ENCODE assay signal across 8 mouse cellular contexts in genomic region chr4:122955412-122956136, GRCm38 (mm10). TPM values are rescaled to one million over a fixed set of nuclear protein-coding genes. Genes with fewer than 3 reads are reported as not detected.
A peak's percentile ranks its signal among the peaks of the same experiment; 100 is the strongest.
DNase-seq lines count a peak whose midpoint lies in the region; ATAC-seq lines count a peak whose summit lies in the region.

No protein-coding gene starts in this region.

- peak overlapping the region; percentile 60 for H3K4me2 ChIP-seq in embryonic facial prominence, embryonic 13.5 days
- H3K4me2 ChIP-seq in limb, embryonic 13.5 days (replicated peaks): peak overlapping the region; percentile 55
- H3K4me2 ChIP-seq in midbrain, embryonic 15.5 days: peak overlapping the region; percentile 49

- 8% methylated on average over 17 of the region's 17 CpGs for WGBS in embryonic facial prominence, embryonic 13.5 days
- WGBS in limb, embryonic 13.5 days: 5% methylated on average over 17 of the region's 17 CpGs
- 11% methylated on average over 16 of the region's 17 CpGs for WGBS in midbrain, embryonic 15.5 days

- peak overlapping the region; percentile 62 for H3K9ac ChIP-seq in embryonic facial prominence, embryonic 13.5 days
- H3K9ac ChIP-seq in limb, embryonic 13.5 days: no peak overlapping the region; the same call in none of the 2 replicates
- H3K9ac ChIP-seq in midbrain, embryonic 15.5 days: peak overlapping the region; percentile 23

- ATAC-seq in embryonic facial prominence, embryonic 13.5 days (ENCODE audit: insufficient number of reproducible peaks, insufficient read depth, low FRiP score, low TSS enrichment, low read depth): peak; percentile 95
- peak; percentile 90 for ATAC-seq in limb, embryonic 13.5 days (ENCODE audit: low FRiP score, low read depth)
- peak; percentile 93 for ATAC-seq in midbrain, embryonic 15.5 days (replicated peaks)

- H3K27me3 ChIP-seq in embryonic facial prominence, embryonic 13.5 days: no peaks in the 10 kb centered on the region
- H3K27me3 ChIP-seq in limb, embryonic 13.5 days: 0 out of 2 replicates have a peak, but pooled peaks cover 3% of the 10 kb centered on the region
- no peaks in the 10 kb centered on the region for H3K27me3 ChIP-seq in midbrain, embryonic 15.5 days (replicated peaks)

- no peaks in the 10 kb centered on the region for H3K9me3 ChIP-seq in embryonic facial prominence, embryonic 13.5 days
- no peaks in the 10 kb centered on the region for H3K9me3 ChIP-seq in limb, embryonic 13.5 days
- no peaks in the 10 kb centered on the region for H3K9me3 ChIP-seq in midbrain, embryonic 15.5 days

- DNase-seq in 3134 (ENCODE audit: extremely low read depth, insufficient read length, low spot score): peak; percentile 89
- peak; percentile 90 to 93 for DNase-seq in adrenal gland, postnatal 36 days
- DNase-seq in heart, adult 8-10 months (ENCODE audit: low spot score): peak; percentile 50
- peak; percentile 95 for DNase-seq in kidney, adult 9 months
- peak; percentile 71 to 77 for DNase-seq in spleen, adult 18-20 months

- H3K27ac ChIP-seq in embryonic facial prominence, embryonic 13.5 days: peak overlapping the region; percentile 82
- H3K27ac ChIP-seq in limb, embryonic 13.5 days: peak overlapping the region; percentile 55; the same call in 1 of the 2 replicates
- peak overlapping the region; percentile 74 for H3K27ac ChIP-seq in midbrain, embryonic 15.5 days

- peaks cover 14% of the 10 kb centered on the region for H3K36me3 ChIP-seq in embryonic facial prominence, embryonic 13.5 days
- H3K36me3 ChIP-seq in limb, embryonic 13.5 days: peaks cover 18% of the 10 kb centered on the region
- H3K36me3 ChIP-seq in midbrain, embryonic 15.5 days (replicated peaks): no peaks in the 10 kb centered on the region

- peak overlapping the region; percentile 31 for H3K4me3 ChIP-seq in embryonic facial prominence, embryonic 13.5 days
- peak overlapping the region; percentile 8 for H3K4me3 ChIP-seq in limb, embryonic 13.5 days
- H3K4me3 ChIP-seq in midbrain, embryonic 15.5 days: peak overlapping the region; percentile 22

- H3K4me1 ChIP-seq in embryonic facial prominence, embryonic 13.5 days: peaks cover 43% of the 10 kb centered on the region
- peaks cover 48% of the 10 kb centered on the region for H3K4me1 ChIP-seq in limb, embryonic 13.5 days
- H3K4me1 ChIP-seq in midbrain, embryonic 15.5 days: peaks cover 25% of the 10 kb centered on the region

RNA-seq across cellular contexts. Expression of gene Mfsd2a, which starts 5.4 kb away (rescaled TPM):
- 1 to 10 TPM; 5.4 to 6.6 TPM for total RNA-seq in adrenal gland, postnatal 36 days (2021)
- polyA plus RNA-seq in embryonic facial prominence, embryonic 13.5 days (2015; fragmentation: Nextera tagmentation; extraction: Ambion mirVana): 5.1 and 6.6 TPM in 2 replicates
- total RNA-seq in heart, adult 8-10 months (2022): not detected
- 8.0 and 9.1 TPM in 2 replicates for polyA plus RNA-seq in limb, embryonic 13.5 days (2015; fragmentation: Nextera tagmentation; extraction: Ambion mirVana)
- polyA plus RNA-seq in midbrain, embryonic 15.5 days (2015; fragmentation: Nextera tagmentation; extraction: Ambion mirVana): 33.4 and 36.0 TPM in 2 replicates

RNA-seq across cellular contexts. Expression of gene Mycl, which starts 39.9 kb away (rescaled TPM):
- total RNA-seq in adrenal gland, postnatal 36 days (2021): 1 to 10 TPM; 3.8 to 4.9 TPM
- 29.4 and 33.4 TPM in 2 replicates for polyA plus RNA-seq in embryonic facial prominence, embryonic 13.5 days (2015; fragmentation: Nextera tagmentation; extraction: Ambion mirVana)
- total RNA-seq in heart, adult 8-10 months (2022): under 1 TPM in 2 of 4 experiments, not detected in 2; 0.14 to 0.25 TPM
- polyA plus RNA-seq in limb, embryonic 13.5 days (2015; fragmentation: Nextera tagmentation; extraction: Ambion mirVana): 28.2 and 29.2 TPM in 2 replicates
- polyA plus RNA-seq in midbrain, embryonic 15.5 days (2015; fragmentation: Nextera tagmentation; extraction: Ambion mirVana): 83.1 and 86.7 TPM in 2 replicates

Comparison
In these comparisons a context has a peak if more than half of its experiments do, and no peak if none do; other contexts are left out.
1. Peak in every context shown above with its lines: DNase-seq, ATAC-seq, H3K4me3 ChIP-seq and H3K27ac ChIP-seq.